Mouse (Mus musculus) layer of hippocampus, postnatal 10 days (tissue): ENCODE data around the gene Fahd2a. TPM values are rescaled to one million over a fixed set of nuclear protein-coding genes. Genes with fewer than 3 reads are reported as not detected.

Source experiments
- DNase-seq, 2 experiments: peaks; one replicate each; pipeline ENCODE4 v3.0.0; 2021; ENCODE audit warnings: low spot score in 2 of 2
- long read RNA-seq: library from polyadenylated mRNA; stranded (forward); transcript quantifications from one replicate; pipeline ENCODE4 v2.0.0, GENCODE M21; 2023
- total RNA-seq, 2 experiments: library from RNA; stranded (reverse); gene quantifications; 2 replicates each; pipeline ENCODE4 v1.2.3; 2021

Fahd2a gene
- 10 to 100 TPM; 11.5 to 17.6 TPM for total RNA-seq
- long read RNA-seq, transcript Fahd2a-201 (8 exons, 1,211 nt): major isoform, 27 of 32 reads
- long read RNA-seq, partial matches to known transcripts: 0 of 32 reads
- long read RNA-seq, other reads (novel, unspliced or antisense): 3 of 32 reads

- peak; percentile 87 to 88 for DNase-seq
Measured at GRCm38 (mm10) chr2:127444055-127444789, at the start of gene Fahd2a. Fahd2a (minus strand) TSS chr2:127444565.

DNA sequence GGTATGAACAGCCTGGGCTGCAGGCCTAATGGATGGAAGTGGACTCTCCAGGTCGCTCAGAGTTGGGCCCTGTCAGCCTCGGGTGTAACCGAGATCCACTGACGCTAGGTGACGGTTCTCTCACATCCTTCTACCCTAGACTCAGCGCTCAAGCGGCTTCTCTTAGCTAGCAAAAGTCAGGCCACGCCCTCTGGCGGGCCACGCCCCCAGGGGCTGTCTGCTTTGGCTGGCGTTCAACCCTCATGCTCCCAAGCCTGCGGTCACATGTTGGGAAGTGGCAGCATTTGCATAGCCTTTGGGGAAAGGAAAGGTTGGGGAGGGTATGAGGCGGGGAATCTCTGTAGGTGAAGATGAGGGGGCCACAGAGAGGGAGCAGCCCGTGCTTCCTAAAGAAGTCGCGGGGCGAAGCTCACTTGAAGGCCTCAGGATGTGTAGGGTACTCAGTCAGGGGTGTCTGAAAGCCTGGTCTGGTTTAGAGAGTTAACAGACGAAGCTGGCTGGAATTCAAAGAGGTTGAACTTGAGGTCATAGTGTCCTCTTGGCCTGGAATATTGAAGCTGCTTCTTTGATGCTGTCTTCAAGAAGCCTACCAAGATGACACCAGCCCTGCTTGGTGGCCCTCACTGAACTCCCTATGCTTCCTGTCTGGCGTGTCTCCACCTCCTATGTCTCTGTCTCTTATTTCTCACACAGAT, 40.3 kb upstream of the Fahd2a start:
- DNase-seq: peak in 1 of 2 experiments; percentile 65

- no peak for DNase-seq
Measured at GRCm38 (mm10) chr2:127483001-127483400, 38.6 kb upstream of the Fahd2a start.

DNA sequence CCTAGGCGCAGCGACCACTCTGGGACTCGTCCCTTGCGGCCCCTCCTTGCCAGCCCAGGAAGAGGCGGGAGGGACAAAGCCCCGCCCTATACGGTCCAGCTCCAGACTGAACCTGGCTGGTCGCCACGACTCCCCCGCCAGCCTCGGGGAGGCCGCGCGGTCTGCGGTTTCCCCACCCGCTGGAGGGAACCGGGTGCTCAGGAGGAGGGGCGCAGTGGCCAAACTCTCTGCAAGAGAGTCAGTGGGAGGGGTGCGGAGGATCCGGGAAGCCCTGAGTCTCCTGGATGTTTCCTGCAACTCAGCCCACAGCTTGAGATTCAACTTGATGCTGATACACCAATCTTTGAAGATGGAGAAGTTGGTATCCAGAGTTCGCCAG, 38.2 kb upstream of the Fahd2a start:
- peak; percentile 49 to 67 for DNase-seq

DNA sequence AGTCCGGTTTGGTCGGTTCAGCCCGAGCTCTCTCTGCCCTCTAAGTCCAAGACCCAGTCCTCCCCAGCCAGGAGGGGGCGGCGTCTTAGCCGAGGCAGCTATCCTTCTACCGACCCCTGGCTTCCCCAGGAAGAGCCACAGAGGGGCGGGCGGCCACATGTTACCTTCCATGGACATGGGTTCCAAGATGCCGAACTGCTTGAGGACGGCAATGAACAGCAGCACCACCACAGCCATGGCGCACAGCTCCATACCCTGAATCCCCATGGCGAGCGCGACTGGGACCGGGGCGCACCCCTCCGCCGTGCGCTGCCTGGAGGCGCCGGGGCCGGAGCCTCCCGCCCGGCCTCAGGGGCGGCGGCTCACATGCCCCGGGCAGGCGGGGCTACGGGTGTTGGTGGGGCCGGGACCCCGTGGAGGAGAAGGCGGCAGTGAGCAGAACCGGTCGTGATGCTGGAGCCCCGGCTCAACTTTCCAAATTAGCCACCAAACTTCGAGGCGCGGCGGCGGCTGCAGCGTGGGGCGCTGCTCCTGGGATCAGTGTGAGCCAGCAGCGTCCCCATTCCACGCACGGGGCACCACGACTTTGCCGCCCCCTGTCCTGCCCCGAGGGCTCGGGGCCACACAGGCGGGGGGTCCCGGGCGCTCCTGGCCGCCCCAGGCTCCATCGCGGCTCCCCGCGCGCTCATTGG, 37.6 kb upstream of the Fahd2a start:
- no peak for DNase-seq

DNA sequence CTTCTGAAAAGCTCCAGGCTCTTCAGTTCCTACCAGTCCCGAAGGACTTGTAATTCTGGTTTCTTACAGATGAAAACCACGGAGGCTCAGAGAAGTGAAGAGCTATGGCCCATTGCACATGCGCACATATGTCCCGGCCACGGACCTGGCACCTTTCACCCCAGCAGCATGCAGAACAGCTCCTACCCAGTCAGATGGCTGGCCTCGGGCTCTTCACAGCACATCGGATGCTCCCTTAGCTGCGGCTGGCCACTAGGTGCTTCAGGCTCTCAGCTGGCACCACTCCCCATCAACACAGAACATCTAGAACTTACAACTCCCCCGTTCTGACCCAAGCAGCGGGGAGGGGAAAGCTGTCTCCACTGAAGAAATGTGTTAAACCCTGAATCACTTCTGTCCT, 35.4 kb upstream of the Fahd2a start:
- DNase-seq: no peak

- no peak for DNase-seq
Measured at GRCm38 (mm10) chr2:127479210-127479609, 34.8 kb upstream of the Fahd2a start.

GRCm38 (mm10) chr2:127472279-127472678, 27.9 kb upstream of the Fahd2a start:
- DNase-seq: no peak

GRCm38 (mm10) chr2:127471281-127471680, 26.9 kb upstream of the Fahd2a start:
- no peak for DNase-seq

- no peak for DNase-seq
Measured at GRCm38 (mm10) chr2:127470661-127471060, 26.3 kb upstream of the Fahd2a start.

GRCm38 (mm10) chr2:127470183-127470582, 25.8 kb upstream of the Fahd2a start:
- no peak for DNase-seq

DNA sequence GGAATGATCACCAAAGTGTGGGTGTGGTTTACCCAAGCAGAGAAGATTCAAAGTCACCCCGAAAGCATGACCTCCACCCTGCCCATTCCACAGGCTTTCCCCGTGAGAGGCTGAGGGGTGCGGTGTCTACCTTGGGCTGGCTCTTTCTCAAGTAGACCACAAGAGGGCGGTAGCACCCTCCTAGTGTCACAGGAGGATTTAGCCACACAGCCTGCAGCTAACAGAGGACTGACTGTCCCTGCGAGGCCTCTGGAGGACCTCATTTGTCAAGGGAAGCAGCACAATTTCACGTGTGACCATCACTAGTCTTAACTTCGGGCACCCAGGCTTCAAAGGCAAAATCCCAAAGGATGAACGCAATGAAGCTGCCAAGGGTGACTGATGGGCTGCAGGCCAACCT, 17.9 kb upstream of the Fahd2a start:
- DNase-seq: peak; percentile 67 to 74

- DNase-seq: no peak
Measured at GRCm38 (mm10) chr2:127461351-127461750, 17.0 kb upstream of the Fahd2a start.

- DNase-seq: no peak
Measured at GRCm38 (mm10) chr2:127459341-127459740, 15.0 kb upstream of the Fahd2a start.

GRCm38 (mm10) chr2:127453764-127454163, 9.4 kb upstream of the Fahd2a start:
- peak; percentile 83 to 85 for DNase-seq

- no peak for DNase-seq
Measured at GRCm38 (mm10) chr2:127453141-127453540, 8.8 kb upstream of the Fahd2a start.

DNA sequence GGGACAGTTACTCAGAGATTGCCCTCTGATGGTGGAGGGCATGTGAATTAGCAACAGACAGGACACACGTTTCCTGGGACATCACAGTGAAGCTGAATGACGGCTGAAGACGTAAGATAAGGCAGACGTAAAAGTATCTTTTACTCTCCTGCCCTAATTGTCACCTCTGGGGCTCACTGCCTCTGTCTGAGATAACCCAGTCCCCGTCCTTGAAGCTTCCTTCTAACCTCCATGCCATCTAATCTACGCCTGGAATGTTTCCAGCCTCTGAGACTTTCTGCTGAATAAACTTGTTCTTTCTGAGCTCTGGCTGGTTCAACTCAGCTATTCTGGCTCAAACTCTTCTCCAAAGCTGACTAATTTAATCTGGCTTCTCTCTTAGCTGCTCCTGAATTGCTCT, 7.4 kb upstream of the Fahd2a start:
- no peak for DNase-seq

- DNase-seq: no peak
Measured at GRCm38 (mm10) chr2:127449691-127450090, 5.3 kb upstream of the Fahd2a start.

GRCm38 (mm10) chr2:127446847-127447246, 2.5 kb upstream of the Fahd2a start:
- DNase-seq: no peak

- DNase-seq: no peak
Measured at GRCm38 (mm10) chr2:127437697-127438096, 6.7 kb downstream of the Fahd2a start.

GRCm38 (mm10) chr2:127435554-127435953, 8.8 kb downstream of the Fahd2a start:
- no peak for DNase-seq

GRCm38 (mm10) chr2:127435135-127435534, 9.2 kb downstream of the Fahd2a start:
- peak; percentile 25 to 45 for DNase-seq
